Mouse (Mus musculus) heart, adult 2 months (tissue): ENCODE measurements around the gene Rpl3l.
A peak's percentile ranks its signal among the peaks of the same experiment; 100 is the strongest.
"Not testable (repeated sequence)": the region's sequence is repeated elsewhere in the genome, so short reads cannot be mapped to it uniquely, and the experiment has no call there.

Experiments
- CTCF ChIP-seq: fragments of 200-600 bp; IDR thresholded peaks from 2 replicates; pipeline ENCODE4 v1.8.1; 2022; ENCODE audit warnings: antibody characterized with exemption, mild to moderate bottlenecking, moderate library complexity
- POLR2A ChIP-seq: fragments of 200-500 bp; IDR thresholded peaks from 2 replicates; pipeline ENCODE4 v1.6.1; 2011; ENCODE audit warnings: mild to moderate bottlenecking, low read depth, low read length, control low read depth; ENCODE audit not compliant: insufficient read depth

- TF ChIP-seq CTCF, result 0 out of 2 replicates have a peak, but pooled peaks have one; percentile 6
- TF ChIP-seq POLR2A, result not testable (repeated sequence)
Measured at GRCm38 (mm10) chr17:24718938-24719337, 8.7 kb upstream of the Rpl3l start.
